Mouse (Mus musculus): Measurements from ENCODE around the gene Adipoq. TPM values are rescaled to one million over a fixed set of nuclear protein-coding genes. Genes with fewer than 3 reads are reported as not detected.

Adipoq gene
- polyA plus RNA-seq, 1 experiment from 2014 or later = not detected

DNA sequence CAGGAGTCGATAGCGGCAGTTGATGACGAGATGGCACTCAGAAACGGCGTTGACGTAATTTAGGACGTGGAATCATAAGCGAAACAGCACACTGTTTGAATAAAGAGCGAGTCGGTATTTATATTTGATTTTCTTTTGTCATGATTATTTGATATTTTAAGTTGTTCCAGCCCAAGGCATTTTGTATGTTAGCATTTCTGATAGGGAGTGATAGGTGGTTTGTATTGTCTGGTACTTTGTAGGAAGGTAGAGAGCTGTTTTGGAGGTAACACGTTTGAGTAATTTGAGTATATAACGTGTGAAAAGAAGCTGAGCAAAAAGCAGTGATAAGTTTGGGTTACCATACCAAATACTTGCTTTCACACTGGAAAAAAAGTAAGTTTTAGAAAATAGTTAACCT, 34.0 kb upstream of the Adipoq start:
- H3K4me2 ChIP-seq (ENCODE audit: low read length) = no peak overlapping the region
- H3K4me1 ChIP-seq (replicated peaks; ENCODE audit: control insufficient read depth, insufficient read depth, low read length) = peaks cover 11% of the 10 kb centered on the region
- 77% methylated on average over 12 of the region's 12 CpGs for WGBS
- no peak for ATAC-seq (replicated peaks; ENCODE audit: low FRiP score, low TSS enrichment, low read depth)
- no peak overlapping the region for H3K4me3 ChIP-seq (ENCODE audit: low read depth, low read length)
- H3K9ac ChIP-seq (ENCODE audit: low read length) = no peak overlapping the region
- peaks cover 77% of the 10 kb centered on the region for H3K36me3 ChIP-seq (ENCODE audit: control insufficient read depth, insufficient read depth, low read length)
- no peak for DNase-seq (ENCODE audit: low spot score)
- H3K9me3 ChIP-seq (ENCODE audit: control insufficient read depth, low read length) = no peaks in the 10 kb centered on the region
- no peaks in the 10 kb centered on the region for H3K27me3 ChIP-seq (replicated peaks; ENCODE audit: control insufficient read depth, insufficient read depth, low read length)
- no peak overlapping the region; the same call in 1 of the 2 replicates for H3K27ac ChIP-seq (ENCODE audit: low read depth)

DNA sequence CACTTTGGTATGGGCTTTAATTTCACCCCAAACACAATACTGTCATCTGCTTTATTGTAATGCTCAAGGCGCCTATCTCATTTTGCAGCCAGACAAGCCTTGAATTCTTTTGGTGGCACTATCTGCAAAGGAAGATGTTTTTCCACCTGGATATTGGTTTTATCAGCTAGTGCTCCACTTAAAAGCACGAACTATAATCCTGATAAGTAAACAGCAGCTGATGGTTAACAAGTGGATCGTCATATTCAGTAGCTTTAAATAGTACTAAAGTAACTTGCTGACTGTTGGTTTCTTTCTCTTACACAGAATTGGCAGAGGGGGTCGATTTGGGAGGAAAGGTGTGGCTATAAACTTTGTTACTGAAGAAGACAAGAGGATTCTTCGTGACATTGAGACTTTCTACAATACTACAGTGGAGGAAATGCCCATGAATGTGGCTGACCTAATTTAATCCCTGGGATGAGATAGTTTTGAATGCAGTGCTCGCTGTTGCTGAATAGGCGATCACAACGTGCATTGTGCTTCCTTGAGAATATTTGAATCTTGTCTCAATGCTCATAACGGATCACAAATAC, 33.4 kb upstream of the Adipoq start:
- no peak overlapping the region for H3K4me2 ChIP-seq (ENCODE audit: low read length)
- no peak overlapping the region for H3K4me3 ChIP-seq (ENCODE audit: low read depth, low read length)
- H3K9me3 ChIP-seq (ENCODE audit: control insufficient read depth, low read length) = no peaks in the 10 kb centered on the region
- 58% methylated on average over 9 of the region's 9 CpGs for WGBS
- peaks cover 11% of the 10 kb centered on the region for H3K4me1 ChIP-seq (replicated peaks; ENCODE audit: control insufficient read depth, insufficient read depth, low read length)
- DNase-seq (ENCODE audit: low spot score) = no peak
- no peak overlapping the region for H3K9ac ChIP-seq (ENCODE audit: low read length)
- no peak for ATAC-seq (replicated peaks; ENCODE audit: low FRiP score, low TSS enrichment, low read depth)
- H3K27ac ChIP-seq (ENCODE audit: low read depth) = no peak overlapping the region
- no peaks in the 10 kb centered on the region for H3K27me3 ChIP-seq (replicated peaks; ENCODE audit: control insufficient read depth, insufficient read depth, low read length)
- H3K36me3 ChIP-seq (ENCODE audit: control insufficient read depth, insufficient read depth, low read length) = peaks cover 83% of the 10 kb centered on the region

DNA sequence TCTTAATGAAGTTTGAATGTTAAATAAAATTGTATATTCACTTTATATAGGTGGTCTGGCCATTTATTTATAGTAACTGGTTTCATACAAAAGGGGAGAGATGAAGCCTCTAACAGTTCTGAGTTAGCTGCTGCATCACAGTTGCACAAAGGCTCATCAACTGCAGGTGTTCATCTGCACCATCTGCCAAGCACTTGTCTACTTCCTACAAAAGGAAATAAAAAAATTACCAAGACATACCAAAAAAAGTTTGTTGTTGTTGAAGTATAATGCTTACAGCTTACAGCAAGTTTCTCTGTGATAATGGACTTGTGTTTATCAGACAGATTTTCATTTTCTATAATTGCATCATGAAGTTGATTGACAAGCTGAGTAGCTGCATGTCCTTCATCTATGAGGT, 32.4 kb upstream of the Adipoq start:
- H3K36me3 ChIP-seq (ENCODE audit: control insufficient read depth, insufficient read depth, low read length) = peaks cover 83% of the 10 kb centered on the region
- H3K27me3 ChIP-seq (replicated peaks; ENCODE audit: control insufficient read depth, insufficient read depth, low read length) = no peaks in the 10 kb centered on the region
- ATAC-seq (replicated peaks; ENCODE audit: low FRiP score, low TSS enrichment, low read depth) = no peak

DNA sequence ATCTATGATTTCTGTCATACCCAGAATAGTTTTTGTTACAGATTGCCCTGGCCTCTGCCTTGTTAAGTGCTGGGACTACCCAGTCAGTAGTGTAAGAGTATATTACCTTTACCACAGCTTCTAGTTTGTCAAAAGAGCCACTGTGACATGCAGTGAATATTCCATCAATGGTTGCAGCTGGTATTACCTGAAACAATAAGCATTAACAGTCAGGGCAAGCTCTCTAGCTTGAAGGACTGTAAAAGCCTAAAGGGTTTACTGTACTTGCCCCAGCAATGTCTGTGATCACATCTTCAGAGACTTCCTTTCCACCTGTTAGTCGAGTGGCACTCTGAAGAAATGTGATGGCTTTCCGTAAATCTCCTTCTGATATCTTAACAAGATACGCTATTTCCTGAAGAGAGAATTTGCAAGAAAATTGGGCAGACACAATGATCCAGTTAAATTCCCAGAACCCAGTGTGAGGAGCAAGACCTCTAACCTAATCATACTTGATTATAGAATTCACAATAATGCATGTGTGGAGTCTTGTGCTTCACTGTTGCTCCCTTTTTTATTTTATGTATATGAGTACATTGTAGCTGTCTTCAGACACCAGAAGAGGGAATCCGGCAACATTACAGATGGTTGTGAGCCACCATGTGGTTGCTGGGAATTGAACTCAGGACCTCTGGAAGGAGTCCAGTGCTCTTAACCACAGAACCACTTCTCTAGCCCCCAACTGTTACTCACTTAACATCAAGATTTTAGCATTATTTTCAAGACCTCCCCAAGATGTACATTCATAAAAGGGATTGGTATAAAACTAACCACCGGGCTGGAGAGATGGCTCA, 31.8 kb upstream of the Adipoq start:
- no peak overlapping the region for H3K27ac ChIP-seq (ENCODE audit: low read depth)
- 67% methylated on average over 5 of the region's 5 CpGs for WGBS

More for the DNA sequence above, 32.4 kb upstream of the Adipoq start:
- Histone ChIP-seq H3K9me3 (ENCODE audit: control insufficient read depth, low read length) (no peaks in the 10 kb centered on the region), H3K4me3 (ENCODE audit: low read depth, low read length) (no peak overlapping the region), H3K4me2 (ENCODE audit: low read length) (no peak overlapping the region), H3K9ac (ENCODE audit: low read length) (no peak overlapping the region), H3K27ac (ENCODE audit: low read depth) (no peak overlapping the region), H3K4me1 (replicated peaks; ENCODE audit: control insufficient read depth, insufficient read depth, low read length) (peaks cover 11% of the 10 kb centered on the region)
- DNase-seq (ENCODE audit: low spot score) = no peak

DNA sequence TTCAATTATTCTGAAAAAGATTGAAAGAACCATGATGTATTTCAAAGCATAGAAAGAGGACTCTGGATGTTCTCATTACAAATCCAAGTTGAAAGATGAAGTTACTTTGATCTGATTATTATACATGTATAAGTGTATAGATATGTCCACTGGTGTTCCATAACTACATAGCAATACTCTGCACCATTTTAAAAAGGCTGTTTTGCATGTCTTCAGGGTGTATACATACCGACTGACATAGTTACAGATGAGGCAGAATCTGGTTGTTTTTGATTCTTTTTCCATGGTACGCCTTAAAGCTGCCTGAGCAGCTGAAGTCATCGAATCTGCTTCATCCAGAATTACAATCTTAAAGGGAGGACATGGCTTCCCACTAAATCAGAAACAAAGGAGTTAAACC, 30.9 kb upstream of the Adipoq start:
- peaks cover 82% of the 10 kb centered on the region for H3K36me3 ChIP-seq (ENCODE audit: control insufficient read depth, insufficient read depth, low read length)
- DNase-seq (ENCODE audit: low spot score) = no peak
- no peak for ATAC-seq (replicated peaks; ENCODE audit: low FRiP score, low TSS enrichment, low read depth)

More for the DNA sequence above, 31.8 kb upstream of the Adipoq start:
- Histone ChIP-seq H3K9me3 (ENCODE audit: control insufficient read depth, low read length) (no peaks in the 10 kb centered on the region), H3K4me3 (ENCODE audit: low read depth, low read length) (no peak overlapping the region), H3K4me1 (replicated peaks; ENCODE audit: control insufficient read depth, insufficient read depth, low read length) (peaks cover 8% of the 10 kb centered on the region), H3K4me2 (ENCODE audit: low read length) (no peak overlapping the region), H3K9ac (ENCODE audit: low read length) (no peak overlapping the region), H3K36me3 (ENCODE audit: control insufficient read depth, insufficient read depth, low read length) (peaks cover 82% of the 10 kb centered on the region), H3K27me3 (replicated peaks; ENCODE audit: control insufficient read depth, insufficient read depth, low read length) (no peaks in the 10 kb centered on the region)
- peak; percentile 45 for ATAC-seq (replicated peaks; ENCODE audit: low FRiP score, low TSS enrichment, low read depth)
- DNase-seq (ENCODE audit: low spot score) = peak; percentile 58

DNA sequence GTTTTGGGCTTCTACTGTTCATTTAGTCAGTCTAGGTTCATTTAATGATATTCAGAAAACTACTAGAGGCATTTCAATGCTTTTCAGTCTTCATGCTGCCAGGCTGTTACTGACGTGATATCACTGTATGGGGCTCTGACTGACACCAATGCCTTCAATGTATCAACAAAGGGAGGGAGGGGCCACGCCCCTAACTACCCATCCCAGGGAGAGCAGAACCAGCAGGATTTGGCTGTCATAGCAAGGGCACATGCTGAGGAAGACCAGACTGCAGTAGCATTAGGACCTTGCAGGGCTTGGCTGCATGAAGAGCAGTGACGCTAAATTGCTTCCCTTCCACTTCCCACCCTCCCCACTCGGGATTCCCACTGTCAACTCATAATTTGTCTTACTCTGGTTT, 29.2 kb upstream of the Adipoq start:
- Histone ChIP-seq H3K36me3 (ENCODE audit: control insufficient read depth, insufficient read depth, low read length) (peaks cover 82% of the 10 kb centered on the region), H3K4me3 (ENCODE audit: low read depth, low read length) (no peak overlapping the region), H3K27me3 (replicated peaks; ENCODE audit: control insufficient read depth, insufficient read depth, low read length) (no peaks in the 10 kb centered on the region), H3K27ac (ENCODE audit: low read depth) (no peak overlapping the region), H3K4me1 (replicated peaks; ENCODE audit: control insufficient read depth, insufficient read depth, low read length) (no peaks in the 10 kb centered on the region), H3K9ac (ENCODE audit: low read length) (no peak overlapping the region), H3K4me2 (ENCODE audit: low read length) (no peak overlapping the region), H3K9me3 (ENCODE audit: control insufficient read depth, low read length) (no peaks in the 10 kb centered on the region)
- DNase-seq (ENCODE audit: low spot score) = no peak
- WGBS = 38% methylated on average over 4 of the region's 4 CpGs
- no peak for ATAC-seq (replicated peaks; ENCODE audit: low FRiP score, low TSS enrichment, low read depth)

More for the DNA sequence above, 30.9 kb upstream of the Adipoq start:
- 73% methylated on average over 3 of the region's 3 CpGs for WGBS
- Histone ChIP-seq H3K4me3 (ENCODE audit: low read depth, low read length) (no peak overlapping the region), H3K27ac (ENCODE audit: low read depth) (no peak overlapping the region), H3K9ac (ENCODE audit: low read length) (no peak overlapping the region), H3K9me3 (ENCODE audit: control insufficient read depth, low read length) (no peaks in the 10 kb centered on the region), H3K4me1 (replicated peaks; ENCODE audit: control insufficient read depth, insufficient read depth, low read length) (no peaks in the 10 kb centered on the region), H3K4me2 (ENCODE audit: low read length) (no peak overlapping the region), H3K27me3 (replicated peaks; ENCODE audit: control insufficient read depth, insufficient read depth, low read length) (no peaks in the 10 kb centered on the region)

DNA sequence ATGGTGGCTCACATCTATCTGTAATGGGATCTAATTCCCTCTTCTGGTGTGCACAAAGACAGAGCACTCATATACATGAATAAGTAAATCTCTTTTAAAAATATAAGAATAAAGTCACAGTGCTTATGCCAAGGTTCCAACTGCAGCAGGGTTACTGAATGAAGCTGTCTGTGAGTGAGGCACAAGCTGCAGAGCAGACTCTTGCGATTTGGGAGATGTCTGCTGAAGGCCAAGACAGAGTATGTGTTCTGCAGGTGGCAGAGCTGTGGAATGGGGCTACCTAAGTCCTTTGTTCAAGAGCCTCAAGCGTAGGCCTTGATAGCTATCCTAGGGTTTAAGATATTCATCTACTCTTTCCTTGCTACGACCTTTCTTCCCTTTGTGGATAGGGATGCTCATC, 23.9 kb upstream of the Adipoq start:
- no peak for DNase-seq (ENCODE audit: low spot score)
- Histone ChIP-seq H3K4me1 (replicated peaks; ENCODE audit: control insufficient read depth, insufficient read depth, low read length) (0 out of 2 replicates have a peak, but pooled peaks cover 6% of the 10 kb centered on the region), H3K4me2 (ENCODE audit: low read length) (no peak overlapping the region), H3K27me3 (replicated peaks; ENCODE audit: control insufficient read depth, insufficient read depth, low read length) (no peaks in the 10 kb centered on the region), H3K27ac (ENCODE audit: low read depth) (no peak overlapping the region), H3K9ac (ENCODE audit: low read length) (no peak overlapping the region), H3K4me3 (ENCODE audit: low read depth, low read length) (no peak overlapping the region), H3K9me3 (ENCODE audit: control insufficient read depth, low read length) (no peaks in the 10 kb centered on the region), H3K36me3 (ENCODE audit: control insufficient read depth, insufficient read depth, low read length) (peaks cover 61% of the 10 kb centered on the region)
- ATAC-seq (replicated peaks; ENCODE audit: low FRiP score, low TSS enrichment, low read depth) = no peak
- WGBS = 93% methylated on average over 3 of the region's 3 CpGs

DNA sequence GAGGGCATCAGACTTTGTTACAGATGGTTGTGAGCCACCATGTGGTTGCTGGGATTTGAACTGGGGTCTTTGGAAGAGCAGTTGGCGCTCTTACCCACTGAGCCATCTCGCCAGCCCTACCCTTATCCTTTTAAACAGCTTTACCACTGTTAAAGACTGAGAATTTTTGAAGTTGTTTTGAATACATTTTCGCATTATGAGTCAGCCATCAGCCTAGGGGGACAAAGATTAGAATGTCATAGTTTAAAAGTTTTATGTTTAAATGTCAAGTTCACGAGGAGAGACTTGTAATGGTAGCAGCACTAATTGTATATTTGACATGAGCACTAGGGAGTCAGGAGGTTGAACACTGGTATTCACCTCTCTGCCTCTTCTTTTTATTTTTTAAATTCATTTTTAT, 23.2 kb upstream of the Adipoq start:
- Histone ChIP-seq H3K4me1 (replicated peaks; ENCODE audit: control insufficient read depth, insufficient read depth, low read length) (0 out of 2 replicates have a peak, but pooled peaks cover 6% of the 10 kb centered on the region), H3K9ac (ENCODE audit: low read length) (no peak overlapping the region), H3K9me3 (ENCODE audit: control insufficient read depth, low read length) (no peaks in the 10 kb centered on the region), H3K4me2 (ENCODE audit: low read length) (no peak overlapping the region), H3K27me3 (replicated peaks; ENCODE audit: control insufficient read depth, insufficient read depth, low read length) (no peaks in the 10 kb centered on the region), H3K4me3 (ENCODE audit: low read depth, low read length) (no peak overlapping the region), H3K27ac (ENCODE audit: low read depth) (no peak overlapping the region), H3K36me3 (ENCODE audit: control insufficient read depth, insufficient read depth, low read length) (peaks cover 54% of the 10 kb centered on the region)
- ATAC-seq (replicated peaks; ENCODE audit: low FRiP score, low TSS enrichment, low read depth) = no peak
- no peak for DNase-seq (ENCODE audit: low spot score)
- WGBS = 95% methylated on average over 4 of the region's 4 CpGs

DNA sequence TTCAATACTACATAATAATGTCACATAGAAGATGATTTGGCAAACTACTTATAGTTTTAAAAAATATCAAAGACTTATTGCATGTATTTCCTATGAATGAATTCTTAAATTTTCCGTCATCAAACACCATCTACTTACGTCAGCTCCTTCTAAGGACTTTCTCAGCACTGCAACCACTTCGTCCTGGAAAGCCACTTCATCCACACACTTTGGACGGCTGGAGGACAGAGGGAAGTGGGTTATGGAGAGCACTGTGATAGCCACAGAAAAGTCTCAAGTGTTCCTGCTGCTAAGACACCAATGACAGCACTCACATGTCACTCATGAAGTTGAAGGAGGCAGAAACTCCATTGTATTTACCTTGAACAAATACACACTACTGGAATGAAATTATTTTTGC, 21.9 kb upstream of the Adipoq start:
- no peak for ATAC-seq (replicated peaks; ENCODE audit: low FRiP score, low TSS enrichment, low read depth)

More for the DNA sequence above, 21.9 kb upstream of the Adipoq start:
- DNase-seq (ENCODE audit: low spot score) = no peak
- peaks cover 10% of the 10 kb centered on the region for H3K4me1 ChIP-seq (replicated peaks; ENCODE audit: control insufficient read depth, insufficient read depth, low read length)
- H3K4me2 ChIP-seq (ENCODE audit: low read length) = no peak overlapping the region
- WGBS = 92% methylated on average over 4 of the region's 4 CpGs
- no peak overlapping the region for H3K9ac ChIP-seq (ENCODE audit: low read length)
- no peak overlapping the region for H3K4me3 ChIP-seq (ENCODE audit: low read depth, low read length)
- H3K27me3 ChIP-seq (replicated peaks; ENCODE audit: control insufficient read depth, insufficient read depth, low read length) = no peaks in the 10 kb centered on the region
- H3K9me3 ChIP-seq (ENCODE audit: control insufficient read depth, low read length) = no peaks in the 10 kb centered on the region
- no peak overlapping the region for H3K27ac ChIP-seq (ENCODE audit: low read depth)
- peaks cover 46% of the 10 kb centered on the region for H3K36me3 ChIP-seq (ENCODE audit: control insufficient read depth, insufficient read depth, low read length)

Measured in intestine, embryonic 14.5 days (tissue).